Mouse (Mus musculus): ENCODE data around the gene Poll.

The Poll gene

DNA sequence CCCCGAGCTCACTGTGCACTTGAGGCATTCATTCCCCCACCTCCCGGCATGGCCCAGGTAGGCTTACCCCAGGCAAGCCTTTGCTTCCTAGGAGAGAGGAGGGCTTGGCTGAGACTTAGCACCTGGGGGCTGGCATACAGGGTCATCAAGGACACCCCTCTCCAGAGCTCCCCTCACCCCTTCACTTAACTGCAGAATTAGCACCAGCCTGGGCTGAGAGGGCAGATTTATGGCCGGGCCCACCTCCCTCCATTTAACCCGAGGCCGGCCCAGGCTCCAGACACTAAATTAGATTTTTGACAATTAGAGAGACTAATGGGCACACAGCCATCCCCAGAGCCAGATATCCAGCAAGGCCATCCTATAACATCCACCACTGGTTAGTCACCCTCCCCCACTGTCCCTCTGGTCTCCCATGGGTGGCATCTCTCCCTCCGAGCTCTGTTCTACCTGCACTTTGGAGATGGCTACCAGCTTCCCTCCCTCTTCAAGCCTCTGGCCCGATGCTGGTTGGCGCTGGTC, 25.1 kb downstream of the Poll start:
- no peak for DNase-seq (ENCODE audit: low spot score)

DNA sequence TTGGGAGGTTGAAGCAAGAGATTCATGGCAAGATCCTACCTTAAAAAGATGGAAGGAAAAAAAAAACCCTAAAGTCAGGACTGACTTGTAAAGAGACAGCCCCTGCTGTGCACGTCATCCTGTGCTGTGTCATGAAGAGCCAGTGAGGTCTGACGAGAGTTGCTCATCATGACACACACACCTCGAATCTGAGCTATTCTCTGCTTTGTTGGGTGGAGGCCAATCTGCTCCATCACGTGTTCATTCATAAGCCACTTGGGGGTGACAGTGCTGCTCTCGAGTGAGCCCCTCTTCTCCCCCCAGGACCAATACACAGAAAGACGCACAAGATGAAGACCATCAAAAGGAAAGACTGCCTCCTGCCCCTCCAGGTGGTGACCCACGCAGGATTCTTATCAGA, 26.7 kb downstream of the Poll start:
- no peak for DNase-seq (ENCODE audit: low spot score)

- no peak for DNase-seq (ENCODE audit: low spot score)
Measured at GRCm38 (mm10) chr19:45531554-45531953, 28.8 kb downstream of the Poll start.

DNA sequence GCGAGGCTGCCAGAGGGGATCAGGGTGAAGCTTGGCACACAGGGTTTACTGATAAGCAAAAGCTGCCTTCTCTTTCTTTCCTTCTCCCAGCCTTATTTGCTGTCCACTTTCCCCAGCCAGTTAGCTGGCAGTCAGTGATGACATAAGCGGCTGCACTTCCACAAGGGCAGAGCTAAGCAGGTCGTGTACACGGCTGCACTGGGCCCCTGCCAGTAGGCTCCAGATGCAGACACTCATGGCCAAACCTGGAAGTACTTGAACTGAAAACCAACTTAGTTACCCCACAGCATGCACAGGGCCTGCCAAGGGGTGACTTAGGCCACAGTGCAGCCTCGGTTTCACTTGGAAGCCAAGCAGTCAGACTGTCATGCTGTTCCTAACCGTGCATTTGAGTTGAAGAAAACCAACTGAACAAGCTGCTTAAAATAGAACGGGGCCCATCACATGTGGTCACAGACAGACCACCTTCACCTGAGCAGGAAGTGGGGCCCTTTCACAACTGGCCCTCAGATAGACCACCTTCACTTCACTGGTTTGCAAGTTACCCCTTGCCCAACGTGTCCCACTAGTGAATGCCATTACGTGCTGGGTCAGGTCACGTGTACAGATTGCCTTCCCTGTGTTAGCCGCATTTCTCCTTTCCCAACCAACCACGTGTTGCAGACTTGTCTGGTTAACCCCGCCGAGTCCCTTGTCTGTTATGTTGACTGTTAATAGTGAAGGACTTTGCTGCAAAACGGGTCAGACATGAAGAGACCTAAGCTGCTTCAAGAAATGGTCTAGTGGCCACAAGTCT, 29.9 kb downstream of the Poll start:
- DNase-seq (ENCODE audit: low spot score), result no peak

GRCm38 (mm10) chr19:45529294-45529693, 31.0 kb downstream of the Poll start:
- no peak for DNase-seq (ENCODE audit: low spot score)

DNA sequence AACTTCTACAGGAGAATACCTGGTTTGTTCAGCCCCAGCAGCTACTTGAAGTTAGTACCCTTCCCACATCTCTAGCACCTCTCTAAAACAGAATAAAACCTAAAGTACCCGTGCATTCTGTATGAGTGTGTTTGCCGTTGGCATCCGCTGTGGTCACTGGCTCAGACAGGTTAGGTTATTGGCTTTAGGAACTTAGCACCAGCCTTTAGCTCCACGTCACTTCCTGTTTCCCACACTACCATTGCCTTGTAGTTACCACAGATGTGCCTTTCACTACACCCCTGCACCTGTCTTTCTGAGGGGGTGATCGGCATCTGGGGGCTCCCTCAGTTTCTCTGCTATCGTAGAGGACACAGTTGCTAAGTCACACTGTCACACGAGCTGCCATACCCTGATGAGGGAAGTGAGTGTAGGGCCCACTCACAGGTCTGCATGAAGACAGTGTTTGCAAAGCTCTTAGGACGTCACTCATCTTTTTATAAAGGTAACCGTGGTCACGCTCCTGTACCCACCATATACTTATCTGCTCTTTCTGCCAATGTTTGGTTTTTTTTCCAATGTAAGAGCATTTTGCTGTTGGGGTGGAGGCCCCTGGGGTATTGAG, 32.3 kb downstream of the Poll start:
- peak; percentile 65 for DNase-seq (ENCODE audit: low spot score)

DNA sequence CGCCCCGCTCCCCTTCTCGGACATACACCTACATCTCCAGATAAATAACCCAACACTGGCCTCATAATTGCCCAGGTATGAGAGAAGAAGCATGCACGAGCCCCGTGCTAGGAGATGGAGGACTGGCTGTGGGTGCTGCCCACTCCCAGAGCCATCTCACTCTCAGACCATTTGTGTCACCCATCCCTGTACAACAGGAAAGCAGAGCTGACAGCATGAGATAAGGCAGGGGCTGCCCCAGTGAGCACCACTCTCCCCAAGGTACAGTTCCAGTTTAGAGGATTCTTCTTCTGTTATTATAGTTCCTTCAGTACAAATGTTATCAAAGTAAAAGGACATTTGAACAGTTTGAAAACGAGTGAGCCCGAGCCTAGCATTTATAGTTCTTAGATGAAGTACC, 32.9 kb downstream of the Poll start:
- DNase-seq (ENCODE audit: low spot score), result no peak

DNA sequence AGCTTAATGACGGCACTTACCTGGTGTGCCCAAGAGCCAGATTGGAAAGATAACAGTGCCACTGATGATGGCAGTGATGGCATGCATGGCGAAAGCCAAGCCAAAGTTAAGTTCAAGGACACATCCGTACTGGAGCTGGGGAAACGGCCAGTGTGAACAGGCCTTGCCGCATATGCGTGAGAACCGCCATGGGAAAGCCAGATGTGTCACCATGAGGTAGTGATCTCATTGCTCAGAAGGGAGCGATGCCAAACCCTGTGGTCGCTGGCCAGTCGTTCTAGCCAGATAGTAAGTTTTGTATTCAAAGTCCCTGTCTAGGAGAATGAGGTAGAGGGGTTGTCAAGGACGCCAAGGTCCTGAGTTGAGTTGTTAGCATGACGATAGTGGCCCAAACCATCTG, 44.1 kb downstream of the Poll start:
- DNase-seq (ENCODE audit: low spot score), result no peak

GRCm38 (mm10) chr19:45515341-45515740, 45.0 kb downstream of the Poll start:
- DNase-seq (ENCODE audit: low spot score), result no peak

DNA sequence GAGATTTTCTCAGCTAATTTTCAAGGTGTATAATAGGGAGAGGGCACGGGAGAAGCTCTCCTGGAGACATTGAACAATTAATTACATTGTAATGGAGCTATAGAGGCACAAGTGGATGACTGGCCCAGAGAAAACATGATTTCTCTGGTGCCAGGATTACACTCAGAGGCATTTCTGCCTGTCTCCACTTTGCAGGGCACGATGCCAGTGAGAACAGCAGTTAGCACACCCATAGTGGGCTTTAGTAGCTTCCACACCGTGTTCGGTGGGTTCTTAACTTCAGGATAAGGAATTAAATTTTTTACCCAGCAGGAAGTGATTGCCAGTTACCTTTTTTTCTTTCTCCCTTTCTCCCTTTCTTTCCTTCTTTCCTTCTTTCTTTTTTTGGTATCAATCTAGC, 48.9 kb downstream of the Poll start:
- no peak for DNase-seq (ENCODE audit: low spot score)

DNA sequence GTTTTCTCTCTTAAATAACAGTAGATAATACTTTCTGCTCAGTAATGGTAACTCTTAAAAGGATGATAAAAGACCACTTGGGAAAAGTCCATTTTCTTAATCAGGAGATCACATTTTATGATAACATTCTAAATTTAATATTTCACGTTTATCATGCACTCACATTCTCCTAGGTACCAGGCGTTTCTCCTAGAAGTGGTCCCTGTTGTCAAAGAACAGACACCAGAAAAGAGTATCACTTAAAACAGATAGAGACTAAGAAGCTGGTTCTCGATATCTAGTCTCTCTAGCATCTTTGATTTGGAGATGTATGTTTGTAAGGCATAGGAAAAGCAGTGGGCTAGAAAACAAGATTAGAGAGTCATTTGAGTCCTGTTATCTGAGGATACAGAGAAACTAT, 49.7 kb downstream of the Poll start:
- DNase-seq (ENCODE audit: low spot score), result no peak

DNA sequence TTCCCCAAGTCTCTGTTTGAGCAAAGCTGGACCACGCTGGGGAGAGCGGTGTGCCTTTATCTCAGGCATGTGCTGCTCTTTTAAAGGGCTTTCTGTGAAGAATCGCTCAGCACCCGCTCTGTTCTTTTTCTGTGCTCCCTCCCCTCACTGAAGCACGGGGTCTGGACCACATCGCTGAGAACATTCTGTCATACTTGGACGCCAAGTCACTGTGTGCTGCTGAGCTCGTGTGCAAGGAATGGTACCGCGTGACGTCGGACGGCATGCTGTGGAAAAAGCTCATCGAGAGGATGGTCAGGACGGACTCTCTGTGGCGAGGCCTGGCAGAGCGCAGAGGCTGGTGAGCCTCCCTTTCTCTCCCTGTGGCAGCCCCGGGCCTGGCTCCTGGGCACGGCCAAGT, 52.8 kb downstream of the Poll start:
- DNase-seq (ENCODE audit: low spot score), result no peak

DNA sequence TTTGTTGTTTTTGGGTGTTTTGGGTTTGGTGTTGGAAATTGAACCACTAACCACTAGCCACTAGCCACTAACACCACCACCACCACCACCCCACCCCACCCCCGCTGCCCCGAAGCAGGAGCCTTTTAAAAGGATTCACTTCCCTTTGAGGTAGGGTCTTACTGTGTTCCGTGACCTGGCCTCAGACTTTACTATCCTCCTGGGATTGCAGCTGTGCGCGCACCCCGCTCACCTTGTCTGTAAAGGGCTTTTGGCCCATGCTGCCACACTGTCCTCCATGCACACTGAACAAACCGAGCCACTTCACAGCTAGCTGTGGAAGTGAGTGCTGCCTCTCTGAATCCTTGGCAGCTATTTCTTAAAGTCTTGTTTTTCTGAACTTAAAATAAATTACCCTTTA, 54.9 kb downstream of the Poll start:
- DNase-seq (ENCODE audit: low spot score), result no peak

All from T-cell, adult 2 months (primary cell).